Comparison of ENCODE assay signal across 22 mouse cellular contexts in genomic region chr12:81918886-81919285, GRCm38 (mm10).
"Had no signal": no experiment of that assay in that cellular context is flagged by ENCODE, and none has a peak within 500 bp of the region (broad histone marks: within the 10 kb centered on the region; RNA-seq: fewer than 3 reads in every experiment).

No protein-coding gene starts in this region.

- H3K36me3 ChIP-seq: liver, embryonic 15.5 days had no signal

- H3K9me3 ChIP-seq: heart, embryonic 13.5 days; heart, embryonic 15.5 days; hindbrain, embryonic 10.5 days; hindbrain, embryonic 12.5 days; intestine, embryonic 15.5 days; limb, embryonic 10.5 days; limb, embryonic 12.5 days; liver, embryonic 13.5 days; liver, embryonic 15.5 days had no signal

- H3K4me1 ChIP-seq: hindbrain, embryonic 10.5 days; hindbrain, embryonic 12.5 days; intestine, embryonic 15.5 days; limb, embryonic 10.5 days; limb, embryonic 12.5 days; liver, embryonic 13.5 days; liver, embryonic 15.5 days had no signal

- H3K4me3 ChIP-seq: heart, adult 2 months; heart, embryonic 13.5 days; heart, embryonic 15.5 days; hindbrain, embryonic 10.5 days; hindbrain, embryonic 12.5 days; intestine, embryonic 15.5 days; left cerebral cortex, adult 2 months; limb, embryonic 10.5 days; limb, embryonic 12.5 days; liver, embryonic 13.5 days; liver, embryonic 15.5 days had no signal

- DNase-seq: gastrocnemius, postnatal 14 days; gastrocnemius, postnatal 36 days; heart, adult 11 months; heart, adult 2 months; heart, postnatal 14 days; heart, postnatal 4 days; kidney, adult 18-20 months; kidney, adult 8-10 months; kidney, postnatal 10 days; kidney, postnatal 25 days; kidney, postnatal 4 days; liver; liver, embryonic 13.5 days had no signal

- H3K27me3 ChIP-seq: heart, embryonic 13.5 days; heart, embryonic 15.5 days; hindbrain, embryonic 12.5 days; intestine, embryonic 15.5 days; limb, embryonic 12.5 days; liver, embryonic 13.5 days; liver, embryonic 15.5 days had no signal
